Mouse (Mus musculus): ENCODE results near the gene Lcat.

GRCm38 (mm10) chr8:105957813-105958212 lies 14.6 kb upstream of the Lcat start:
- TF ChIP-seq CTCF (IDR thresholded peaks at IDR 0.05) (peak; percentile 47), EP300 (IDR thresholded peaks at IDR 0.05) (no peak)

Measured in lung, postnatal 0 days (tissue).